Mouse (Mus musculus) lung, postnatal 10 days (tissue): ENCODE data around the gene Usp7.

ENCODE experiments used
- DNase-seq: peaks from one replicate; pipeline ENCODE4 v3.0.0; 2021

Gene Usp7

DNA sequence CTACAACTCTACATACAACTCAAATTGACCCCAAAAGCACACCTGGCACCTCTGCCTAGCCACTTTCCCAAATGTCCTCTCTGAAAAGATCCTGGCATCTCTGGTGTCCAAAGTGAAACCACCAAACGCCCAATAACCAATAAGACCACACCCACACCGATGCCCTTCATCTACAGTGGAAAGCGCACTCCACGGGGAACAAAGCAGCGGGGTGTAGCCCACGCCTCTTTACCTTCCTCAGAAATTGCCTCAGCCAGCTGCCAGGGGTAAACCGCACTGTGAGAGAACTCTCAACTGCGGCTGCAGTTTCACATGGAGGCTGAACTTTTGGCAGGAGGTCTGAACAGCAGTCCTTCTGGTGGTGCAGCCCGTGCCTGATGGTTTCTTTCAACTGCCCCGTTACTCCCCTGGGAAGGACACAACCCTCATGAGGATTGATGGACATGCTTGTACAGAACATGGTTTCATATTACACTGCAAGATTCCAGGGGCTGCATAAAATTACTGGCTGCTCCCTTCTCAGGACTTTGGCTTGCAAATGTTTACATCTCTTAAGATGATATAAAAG, 76.5 kb downstream of the Usp7 start:
- peak; percentile 39 for DNase-seq

GRCm38 (mm10) chr16:8714851-8715250, 77.3 kb downstream of the Usp7 start:
- DNase-seq: no peak

GRCm38 (mm10) chr16:8711998-8712397, 80.1 kb downstream of the Usp7 start:
- no peak for DNase-seq

DNA sequence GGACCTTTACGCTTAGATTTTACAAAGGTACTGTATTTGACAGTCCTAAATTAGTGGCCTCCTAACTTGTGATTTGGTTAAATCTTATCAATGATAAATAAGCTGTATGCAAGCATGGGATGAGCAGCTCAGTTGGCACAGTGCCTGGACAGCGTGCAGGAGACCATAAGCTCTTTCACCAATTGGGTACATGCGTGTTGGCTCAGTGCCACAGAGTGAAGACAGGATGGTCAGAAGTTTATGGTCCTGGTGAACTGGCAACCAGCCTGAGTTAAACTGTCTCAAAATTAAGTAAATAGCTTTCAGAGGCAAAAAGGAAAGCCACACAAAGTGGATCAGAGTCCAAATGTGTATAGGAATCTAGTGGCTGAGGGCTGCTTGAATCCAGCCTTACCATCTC, 91.5 kb downstream of the Usp7 start:
- DNase-seq: no peak

DNA sequence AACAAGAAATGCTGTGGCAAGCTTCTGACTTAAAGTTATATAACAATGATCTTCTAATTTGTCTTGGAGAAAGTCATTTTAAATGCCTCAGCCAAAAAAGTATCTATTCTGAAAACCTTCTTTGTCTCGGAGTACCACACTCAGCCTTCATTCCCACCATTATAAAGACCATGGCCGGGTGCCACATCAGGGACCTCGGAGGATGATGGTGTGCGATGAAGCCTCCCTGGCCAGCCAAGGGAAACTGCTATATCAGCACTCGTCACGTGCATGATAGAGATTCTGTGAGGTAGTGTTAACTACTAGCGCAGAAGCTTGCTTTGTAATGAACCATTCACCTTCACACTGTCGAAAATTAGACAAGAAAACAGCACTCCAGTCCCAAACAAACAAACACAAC, 92.6 kb downstream of the Usp7 start:
- no peak for DNase-seq

- no peak for DNase-seq
These were observed 100.9 kb downstream of the Usp7 start for GRCm38 (mm10) chr16:8691206-8691605.

DNA sequence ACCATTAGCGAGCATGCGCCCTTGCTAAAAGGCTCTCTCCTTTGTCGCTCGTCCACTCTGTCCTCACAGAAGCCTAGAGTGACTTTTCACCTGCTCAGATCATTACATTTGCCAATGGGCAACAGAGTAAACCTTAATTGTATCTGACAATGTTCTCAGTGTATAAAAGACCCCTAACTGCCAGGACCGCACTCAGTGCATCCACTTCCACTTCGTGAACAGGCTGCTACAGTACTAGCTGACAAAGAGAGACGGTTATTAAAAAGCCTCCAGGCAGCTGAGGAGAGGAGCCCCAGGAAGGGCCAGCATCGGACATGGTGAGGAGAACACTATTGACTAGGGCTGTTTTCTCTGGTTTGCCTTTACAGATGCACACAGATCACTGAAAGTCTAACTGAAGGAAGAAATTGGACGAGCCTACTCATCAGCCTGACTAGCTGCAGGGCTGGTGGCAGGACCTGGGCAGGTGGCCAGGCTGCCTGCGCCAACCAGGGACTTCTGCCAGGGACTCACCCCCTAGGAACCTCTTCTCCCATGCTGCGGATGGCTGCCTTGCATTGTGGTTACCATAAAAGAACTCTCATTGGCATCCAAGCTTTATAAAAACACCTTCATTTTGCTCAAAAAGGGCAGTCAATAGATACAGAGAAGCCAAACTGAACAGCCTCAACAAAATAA, 102.0 kb downstream of the Usp7 start:
- no peak for DNase-seq

DNA sequence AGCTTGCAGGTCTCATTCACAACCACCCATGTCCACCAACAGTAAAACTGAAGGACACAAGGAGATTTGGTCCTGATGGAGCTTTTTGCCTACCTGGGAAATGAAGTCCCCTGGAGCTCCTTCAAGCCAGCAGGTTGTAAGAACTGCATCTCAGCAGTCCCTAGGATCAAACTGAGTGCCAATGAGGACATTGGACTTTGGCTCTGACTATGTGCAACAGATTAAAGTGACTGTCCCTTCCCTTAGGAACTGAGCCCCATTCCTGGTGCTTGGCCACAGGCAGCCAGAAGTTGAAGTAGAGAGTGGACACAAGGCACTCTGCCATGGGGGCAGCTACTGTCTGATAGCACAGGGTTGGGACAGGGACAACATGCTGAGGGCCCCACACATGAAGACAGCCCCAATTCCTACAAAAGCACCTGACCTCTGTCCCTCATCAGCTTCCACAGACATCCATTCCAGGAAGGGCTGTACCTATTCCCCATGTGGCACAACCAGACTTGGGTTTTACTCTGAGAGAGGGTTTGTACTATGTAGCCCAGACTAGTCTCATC, 104.5 kb downstream of the Usp7 start:
- no peak for DNase-seq

DNA sequence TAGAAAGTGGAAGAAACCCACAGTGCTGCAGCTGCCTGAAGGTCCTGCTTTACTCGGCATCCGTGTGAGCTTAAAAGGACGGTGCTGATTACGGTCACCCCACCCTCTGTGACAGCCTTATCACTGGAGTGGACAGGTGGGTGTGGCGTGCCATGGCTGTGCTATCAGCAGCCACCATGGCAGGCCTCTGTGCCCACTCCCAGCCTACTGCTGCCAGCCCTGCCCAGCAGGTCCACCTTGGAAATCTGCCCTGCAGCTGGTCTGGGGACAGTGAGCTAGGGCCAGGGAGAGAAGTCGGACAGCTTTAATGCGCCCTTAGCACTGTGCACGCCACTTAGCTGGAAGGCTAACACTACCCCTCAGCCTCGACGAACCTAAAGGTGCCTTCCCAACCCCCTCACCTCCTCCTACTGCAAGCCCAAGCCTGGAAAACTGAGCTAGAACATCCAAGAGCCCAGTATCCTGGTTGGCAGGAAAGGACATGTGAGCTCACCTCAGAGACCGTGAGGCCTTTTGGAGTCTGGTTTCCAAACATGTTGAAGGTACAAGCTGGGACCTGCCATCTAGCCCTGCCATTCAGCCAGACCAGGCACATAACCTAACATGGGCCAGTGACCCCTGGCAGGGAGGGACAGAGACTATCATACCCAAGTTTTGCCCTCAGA, 105.1 kb downstream of the Usp7 start:
- DNase-seq: no peak

DNA sequence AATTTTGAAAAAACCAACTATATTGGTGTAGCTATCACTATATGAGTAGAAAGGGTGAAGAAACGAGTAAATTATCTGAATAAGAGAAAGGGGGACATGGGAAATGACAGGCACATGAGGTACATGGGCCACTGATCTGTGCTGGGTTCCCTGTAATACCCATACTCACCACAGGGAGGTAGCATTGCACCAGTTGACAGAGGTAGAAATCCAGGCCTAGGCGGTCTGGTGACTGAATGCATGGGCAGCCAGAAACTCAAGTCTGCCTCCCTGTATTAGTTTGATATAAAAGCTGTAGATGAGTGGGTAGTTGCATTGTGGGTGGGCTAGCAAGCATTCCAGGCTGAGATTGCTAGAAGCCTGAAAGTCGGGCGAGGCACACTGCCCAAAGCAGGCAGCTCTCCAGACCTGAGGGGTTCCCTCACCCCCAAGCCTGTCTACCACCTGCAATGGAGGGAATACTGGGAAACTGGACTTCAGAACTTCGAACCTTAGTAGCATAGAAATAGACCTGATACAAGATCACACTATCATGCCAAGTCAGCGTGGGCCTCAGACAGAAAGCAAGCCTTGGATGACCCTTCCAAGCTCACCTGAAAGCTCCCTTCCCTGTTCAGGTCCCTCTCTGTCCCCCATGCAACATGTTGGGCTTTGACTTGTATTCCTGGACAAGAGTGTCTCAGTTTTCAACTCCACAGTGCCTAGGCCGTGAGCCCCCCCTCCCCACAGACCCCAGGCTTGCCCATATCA, 105.8 kb downstream of the Usp7 start:
- peak; percentile 86 for DNase-seq

GRCm38 (mm10) chr16:8685087-8685486, 107.0 kb downstream of the Usp7 start:
- no peak for DNase-seq

DNA sequence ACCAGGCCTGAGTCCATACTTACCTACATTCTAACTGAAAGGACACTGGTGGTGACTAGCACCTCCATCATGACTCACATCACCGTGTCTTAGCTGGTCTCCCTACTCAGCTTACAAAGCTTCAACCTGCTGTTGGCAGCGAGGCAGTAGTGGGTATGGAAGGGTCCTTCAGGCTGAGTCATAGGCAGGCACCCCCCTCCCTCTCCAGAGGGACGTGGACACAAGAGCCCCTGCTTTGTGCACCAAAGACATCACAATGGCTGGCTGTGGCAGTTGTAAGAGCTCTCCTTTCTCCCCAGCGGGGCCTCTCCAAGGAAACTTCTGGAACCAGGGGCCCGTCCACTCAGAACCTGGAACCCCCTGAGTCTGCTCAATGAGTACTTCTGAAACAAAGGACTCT, 111.6 kb downstream of the Usp7 start, which contains the start of gene Gm5767:
Gm5767 (plus strand) TSS at position 301 of the 400 bp plus-strand sequence.
- DNase-seq: no peak

- no peak for DNase-seq
These were observed 112.3 kb downstream of the Usp7 start for GRCm38 (mm10) chr16:8679780-8680179.

DNA sequence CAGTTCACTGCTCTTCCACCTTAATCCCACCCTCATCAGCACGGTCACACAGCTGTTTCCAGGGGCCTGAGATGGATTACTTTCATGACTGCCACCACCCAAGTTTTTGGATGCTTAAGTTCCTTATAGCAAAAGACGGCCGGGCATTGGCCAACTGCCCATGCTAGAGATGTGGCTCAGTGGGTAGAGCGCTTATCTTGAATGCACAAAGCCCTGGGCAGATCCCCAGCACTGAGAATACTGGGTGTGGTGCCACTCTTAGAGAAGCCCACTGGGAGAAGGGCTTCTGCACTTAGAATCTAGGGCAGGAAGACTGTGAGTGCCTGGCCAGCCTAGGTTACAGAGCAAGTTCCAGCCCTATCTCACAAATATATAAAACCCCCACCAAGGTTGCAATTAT, 113.4 kb downstream of the Usp7 start:
- no peak for DNase-seq

DNA sequence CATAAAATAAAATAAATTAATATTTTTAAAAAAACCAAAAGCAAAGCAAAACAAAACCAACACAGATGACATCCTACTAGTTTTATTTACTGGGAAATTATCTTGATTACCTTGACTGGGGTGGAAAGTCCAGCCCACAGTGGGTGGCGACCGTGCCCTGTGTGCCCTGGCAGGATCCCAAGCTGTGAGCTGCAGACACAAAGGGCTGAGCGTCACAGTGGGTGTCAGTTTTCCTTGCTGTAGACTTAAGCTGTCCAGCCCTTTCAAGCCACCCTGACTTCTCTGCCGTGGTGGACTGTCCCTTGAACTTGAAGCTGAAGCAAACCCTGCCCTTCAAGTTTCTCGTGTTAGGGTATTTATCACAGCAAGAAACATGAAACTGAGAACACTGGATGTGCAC, 114.1 kb downstream of the Usp7 start:
- peak; percentile 27 for DNase-seq

DNA sequence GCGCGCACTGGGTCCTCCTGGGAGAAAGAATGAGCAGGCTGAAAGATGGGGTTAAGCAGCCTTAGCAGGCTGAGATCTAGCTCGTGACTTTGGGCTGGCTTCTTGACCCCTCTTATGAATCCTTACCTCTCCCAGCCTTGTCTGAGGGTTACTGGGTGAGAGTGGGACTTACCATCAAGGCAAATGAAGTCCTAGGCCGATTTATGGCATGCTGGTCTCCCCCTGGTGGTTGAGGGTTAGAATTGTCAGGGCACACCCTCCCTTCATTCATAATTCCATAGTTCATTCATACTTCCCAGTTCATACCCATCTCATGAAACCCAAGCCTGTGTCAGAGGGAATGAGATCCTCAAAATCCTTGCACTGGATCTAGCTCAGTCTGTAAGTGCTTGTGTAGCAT, 115.3 kb downstream of the Usp7 start:
- DNase-seq: peak; percentile 74

- no peak for DNase-seq
These were observed 115.9 kb downstream of the Usp7 start for GRCm38 (mm10) chr16:8676228-8676627.

GRCm38 (mm10) chr16:8675559-8675958, 116.5 kb downstream of the Usp7 start:
- no peak for DNase-seq

GRCm38 (mm10) chr16:8674165-8674564, 117.9 kb downstream of the Usp7 start:
- peak; percentile 79 for DNase-seq

DNA sequence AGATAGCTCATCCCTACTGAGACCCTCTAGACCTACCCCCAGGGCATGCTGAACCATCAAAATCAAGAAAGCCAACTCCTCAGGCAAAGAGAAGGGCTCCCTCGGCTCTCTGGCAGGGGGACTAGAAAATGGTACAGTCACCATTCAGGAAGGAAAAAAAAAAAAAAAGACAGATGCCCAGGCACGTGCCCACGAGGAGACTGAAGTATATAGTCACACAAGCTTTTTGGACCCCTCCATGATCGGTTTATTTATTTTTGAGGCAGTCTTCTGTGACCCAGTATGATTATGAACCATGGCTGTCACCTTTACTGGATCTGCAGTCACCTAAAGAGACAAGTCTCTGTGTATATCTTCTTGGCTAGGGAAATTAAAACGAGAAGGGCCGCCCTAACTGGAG, 118.8 kb downstream of the Usp7 start:
- no peak for DNase-seq

DNA sequence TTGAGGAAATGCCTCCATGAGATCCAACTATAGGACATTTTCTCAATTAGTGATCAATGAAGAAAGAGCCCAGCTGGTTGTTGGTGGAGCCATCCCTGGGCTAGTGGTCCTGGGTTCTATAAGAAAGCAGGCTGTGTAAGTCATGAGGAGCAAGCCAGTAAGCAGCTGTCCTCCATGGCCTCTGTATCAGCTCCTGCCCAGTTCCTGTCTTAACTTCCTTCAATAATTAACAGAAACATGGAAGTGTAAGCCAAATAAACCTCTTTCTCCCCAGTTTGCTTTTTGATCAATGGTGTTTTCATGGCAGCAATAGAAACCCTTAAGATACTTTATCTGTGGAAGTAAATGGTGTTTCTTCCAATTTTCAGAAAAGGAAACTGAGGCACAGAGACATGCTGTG, 119.3 kb downstream of the Usp7 start:
- DNase-seq: no peak

DNA sequence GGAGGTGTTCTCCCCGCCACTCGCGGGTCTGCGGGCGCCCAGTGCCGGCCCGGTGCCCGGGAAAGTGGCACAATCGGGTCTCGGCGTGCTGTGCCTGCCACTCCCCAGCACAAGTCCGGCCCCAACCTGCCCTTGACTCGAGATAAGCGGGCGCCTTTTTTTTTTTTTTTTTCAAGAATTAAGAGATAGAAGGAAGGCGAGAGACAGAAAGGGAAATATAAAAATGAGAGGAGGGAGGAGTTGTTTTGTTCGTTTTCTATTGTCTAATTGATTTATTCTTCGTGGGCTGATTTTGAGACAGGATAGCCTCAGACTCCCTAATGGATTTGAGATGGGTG, 119.8 kb downstream of the Usp7 start:
- DNase-seq: no peak

DNA sequence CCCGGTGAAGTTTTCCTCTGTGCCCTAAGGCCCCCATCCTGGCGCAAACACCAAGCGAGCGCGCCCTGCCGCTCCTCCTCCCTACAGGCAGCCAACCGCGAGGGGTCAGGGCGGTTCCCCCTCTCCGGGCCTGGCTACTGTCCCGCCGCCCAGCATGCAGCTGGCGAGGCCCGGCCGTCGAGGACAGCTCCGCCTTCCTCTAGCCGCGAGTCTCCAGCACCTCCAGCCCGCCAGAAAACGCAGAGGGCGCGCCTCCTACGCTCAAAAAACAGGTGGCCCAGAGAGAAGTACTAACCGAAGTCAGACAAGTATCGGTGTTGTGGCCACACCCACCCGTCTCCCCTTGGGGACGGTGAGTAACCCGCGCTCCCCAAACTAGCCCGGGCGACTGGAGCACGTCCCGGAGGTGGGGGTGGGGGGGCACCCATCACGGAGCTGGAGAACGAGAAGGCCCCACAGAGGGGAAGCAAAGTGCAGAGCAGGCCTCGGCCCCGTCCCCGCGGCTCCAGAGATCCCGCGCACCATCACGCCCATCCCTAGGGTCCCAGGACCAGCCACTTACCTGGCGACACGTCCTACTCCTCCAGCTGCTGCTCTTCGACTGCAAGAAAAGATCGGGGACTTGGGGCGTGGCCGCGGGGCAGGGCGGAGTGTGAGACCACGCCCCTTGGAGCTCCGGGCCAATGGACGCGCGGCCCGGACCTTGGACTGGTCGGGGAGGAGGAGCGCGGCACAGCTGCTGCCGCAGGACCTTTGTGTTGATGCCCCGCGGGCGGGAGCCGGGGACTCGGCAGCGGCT, 120.4 kb downstream of the Usp7 start, which contains the start of gene Carhsp1:
Carhsp1 (minus strand) TSS at position 605 of the 799 bp plus-strand sequence.
- DNase-seq: peak; percentile 96
